Mouse (Mus musculus) stomach, postnatal 0 days (tissue): ENCODE measurements around the gene Tardbp. TPM values are rescaled to one million over a fixed set of nuclear protein-coding genes. Genes with fewer than 3 reads are reported as not detected.

Source experiments
- ATAC-seq: fragments of 200-750 bp; cut with Nextera tagmentation; 2 replicates; pipeline ENCODE4 v1.8.0; 2017; ENCODE audit not compliant: low FRiP score, low TSS enrichment
- DNase-seq: peaks from one replicate; pipeline ENCODE4 v3.0.0-alpha.2; 2016; ENCODE audit warnings: low spot score
- H3K27ac ChIP-seq: fragments of 300-500 bp; sonication (generic); replicated peaks from 2 replicates; pipeline ENCODE4 v1.5.1; 2014; ENCODE audit warnings: mild to moderate bottlenecking, control low read depth
- H3K27me3 ChIP-seq: fragments of 300-500 bp; sonication (generic); 2 replicates; pipeline ENCODE4 v1.6.1; 2014; ENCODE audit warnings: low read length; ENCODE audit not compliant: control insufficient read depth, insufficient read depth
- H3K36me3 ChIP-seq: fragments of 300-500 bp; sonication (generic); 2 replicates; pipeline ENCODE4 v1.6.1; 2014; ENCODE audit warnings: low read length, mixed read lengths; ENCODE audit not compliant: control insufficient read depth, insufficient read depth
- H3K4me1 ChIP-seq: fragments of 300-500 bp; sonication (generic); replicated peaks from 2 replicates; pipeline ENCODE4 v1.6.1; 2014; ENCODE audit warnings: antibody characterized with exemption; ENCODE audit not compliant: control insufficient read depth, insufficient read depth
- H3K4me2 ChIP-seq: fragments of 300-500 bp; sonication (generic); replicated peaks from 2 replicates; pipeline ENCODE4 v1.6.1; 2014; ENCODE audit warnings: low read depth, mild to moderate bottlenecking, control low read depth, moderate library complexity
- H3K4me3 ChIP-seq: fragments of 300-500 bp; sonication (generic); 2 replicates; pipeline ENCODE4 v1.5.1; 2014; ENCODE audit warnings: low read depth, low read length, control low read depth
- H3K9ac ChIP-seq: fragments of 300-500 bp; sonication (generic); 2 replicates; pipeline ENCODE4 v1.6.1; 2014; ENCODE audit warnings: mild to moderate bottlenecking, low read length, control low read depth, mixed read lengths
- H3K9me3 ChIP-seq: fragments of 300-500 bp; sonication (generic); 2 replicates; pipeline ENCODE4 v1.6.1; 2016; ENCODE audit warnings: low read length; ENCODE audit not compliant: control insufficient read depth
- CTCF ChIP-seq: IDR thresholded peaks from 2 replicates; pipeline ENCODE4 v1.5.1; 2016; ENCODE audit warnings: antibody characterized with exemption, low read depth, mild to moderate bottlenecking, moderate library complexity
- EP300 ChIP-seq: optimal IDR thresholded peaks from 2 replicates; pipeline ENCODE3; 2016; ENCODE audit warnings: antibody characterized with exemption
- WGBS: fragments of 180-500 bp; shearing (Covaris S2); extraction: QIAGEN DNeasy Blood & Tissue Kit; methylation state at CpG from one replicate; pipeline ENCODE4 v1.1.7; 2014; 5-methylcytosine and 5-hydroxymethylcytosine counted together
- polyA plus RNA-seq: library from polyadenylated mRNA; unstranded; fragments of >200 nt; fragmentation: Nextera tagmentation; extraction: Ambion mirVana; gene quantifications from 2 replicates; pipeline ENCODE4 v1.2.1, GENCODE M21; 2015

Gene Tardbp
- polyA plus RNA-seq: 99.8 and 106 TPM in 2 replicates

DNA sequence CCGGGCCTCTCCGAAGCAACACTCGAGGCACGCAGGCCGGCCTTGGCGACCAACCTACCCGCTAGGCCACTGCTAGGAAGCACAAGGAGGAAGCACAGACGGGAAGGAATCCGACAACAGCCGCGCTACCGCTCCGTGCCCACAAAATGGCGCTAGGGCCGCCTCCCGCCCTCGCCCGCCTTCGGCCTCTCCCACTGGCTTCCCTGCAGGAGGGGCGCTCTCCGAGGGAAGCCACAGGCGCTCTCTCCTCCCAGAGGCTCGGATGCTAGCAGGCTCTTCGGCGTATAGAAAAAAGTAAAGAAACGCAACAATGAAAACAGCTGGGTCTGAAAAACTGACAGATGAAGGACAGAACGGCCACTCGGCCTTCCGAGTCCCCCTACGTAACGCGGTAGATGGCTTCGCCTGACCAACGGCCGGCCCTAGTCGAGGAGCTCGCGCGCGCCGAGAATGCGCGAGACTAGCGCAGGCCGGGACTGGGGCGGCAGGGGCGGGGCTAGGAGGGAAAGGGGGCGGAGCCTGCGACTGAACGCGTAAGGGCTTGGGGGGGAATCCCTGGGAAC is at the start of gene Tardbp:
Gene Tardbp, minus strand, starts transcription at position 397 of the 563 bp plus-strand sequence.
- TF ChIP-seq EP300: peak; percentile 94
- TF ChIP-seq CTCF: peak; percentile 32; the same call in 1 of the 2 replicates
- H3K27ac ChIP-seq: peak within 1 kb of the TSS; percentile 99
- peak; percentile 97 for ATAC-seq
- peak; percentile 96 for DNase-seq
- H3K9me3 ChIP-seq: no peaks in the 10 kb centered on the region
- H3K4me1 ChIP-seq: no peaks in the 10 kb centered on the region
- H3K4me2 ChIP-seq: peak within 1 kb of the TSS; percentile 67
- peaks cover 11% of the 10 kb centered on the region for H3K36me3 ChIP-seq
- peak within 1 kb of the TSS; percentile 99 for H3K9ac ChIP-seq
- WGBS: under 1% methylated on average over 51 of the region's 51 CpGs
- no peaks in the 10 kb centered on the region for H3K27me3 ChIP-seq
- peak within 1 kb of the TSS; percentile 97 for H3K4me3 ChIP-seq

DNA sequence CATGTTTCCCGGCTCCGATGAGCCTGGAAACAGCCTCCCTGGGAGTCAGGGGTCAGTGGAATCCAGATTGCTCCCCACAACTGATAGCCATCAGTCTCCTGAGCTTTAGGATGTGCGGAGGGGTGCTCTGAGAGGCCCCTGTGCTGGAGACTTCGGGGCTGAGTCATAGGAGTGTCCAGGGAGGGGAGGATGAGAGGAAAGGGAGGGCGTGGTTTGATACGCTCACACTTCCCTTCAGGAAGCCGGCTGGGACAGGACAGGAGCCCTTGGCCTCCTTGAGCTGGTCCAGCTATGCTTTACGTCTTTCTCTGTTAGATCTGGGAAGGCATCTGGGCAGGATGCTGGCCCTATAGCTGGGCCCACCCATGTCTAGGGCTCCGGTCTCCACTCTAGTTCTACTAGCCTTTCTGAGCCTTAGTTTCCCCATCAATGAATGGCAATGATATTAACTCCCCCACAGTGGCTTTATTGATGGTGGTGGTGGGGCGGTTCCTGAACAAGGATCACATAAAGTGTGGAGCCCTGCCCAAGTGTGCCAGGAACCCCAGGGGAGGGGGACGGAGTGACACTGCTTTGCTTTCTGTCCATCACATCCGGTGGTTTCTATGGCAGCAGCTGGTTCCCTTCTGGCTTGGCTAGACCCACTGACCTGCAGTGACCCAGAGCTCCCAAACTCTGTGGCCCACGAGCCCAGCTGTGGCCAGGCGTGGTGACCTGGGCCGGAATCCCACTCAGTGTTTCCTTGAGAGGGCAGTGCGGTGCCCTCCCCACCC is 49.6 kb upstream of the Tardbp start:
- Histone ChIP-seq H3K4me2 (0 out of 2 replicates have a peak overlapping the region, but pooled peaks have one; percentile 8), H3K4me3 (no peak overlapping the region), H3K9me3 (no peaks in the 10 kb centered on the region), H3K9ac (no peak overlapping the region), H3K27ac (peak overlapping the region; percentile 35; the same call in 1 of the 2 replicates), H3K4me1 (peaks cover 2% of the 10 kb centered on the region; the same call in 1 of the 2 replicates), H3K27me3 (no peaks in the 10 kb centered on the region), H3K36me3 (no peaks in the 10 kb centered on the region)
- ATAC-seq (peak; percentile 47; the same call in 1 of the 2 replicates), DNase-seq (no peak)
- WGBS: 45% methylated on average over 16 of the region's 16 CpGs
- no peak for TF ChIP-seq EP300
- TF ChIP-seq CTCF: no peak

DNA sequence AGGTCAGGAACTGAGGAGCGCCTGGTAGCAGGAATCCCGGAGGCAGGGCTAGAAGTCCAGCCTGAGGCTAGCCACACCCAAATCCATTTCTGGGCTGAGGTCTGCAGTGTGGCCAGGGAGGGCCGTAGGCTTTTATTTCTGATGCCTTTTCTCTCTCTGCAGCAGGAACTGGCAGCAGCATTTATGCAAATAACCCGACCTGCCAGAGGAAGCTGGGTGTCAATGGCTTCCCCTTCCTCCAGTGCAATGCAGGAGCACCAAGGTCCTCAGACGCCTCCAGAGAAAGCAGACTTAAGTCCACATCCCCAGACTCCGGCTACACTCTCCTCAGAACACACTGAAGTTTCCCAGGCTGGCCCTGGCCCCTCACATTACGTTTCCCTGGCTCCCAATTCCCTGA is 48.2 kb upstream of the Tardbp start:
- 42% methylated on average over 7 of the region's 7 CpGs for WGBS
- no peak overlapping the region for H3K9ac ChIP-seq

DNA sequence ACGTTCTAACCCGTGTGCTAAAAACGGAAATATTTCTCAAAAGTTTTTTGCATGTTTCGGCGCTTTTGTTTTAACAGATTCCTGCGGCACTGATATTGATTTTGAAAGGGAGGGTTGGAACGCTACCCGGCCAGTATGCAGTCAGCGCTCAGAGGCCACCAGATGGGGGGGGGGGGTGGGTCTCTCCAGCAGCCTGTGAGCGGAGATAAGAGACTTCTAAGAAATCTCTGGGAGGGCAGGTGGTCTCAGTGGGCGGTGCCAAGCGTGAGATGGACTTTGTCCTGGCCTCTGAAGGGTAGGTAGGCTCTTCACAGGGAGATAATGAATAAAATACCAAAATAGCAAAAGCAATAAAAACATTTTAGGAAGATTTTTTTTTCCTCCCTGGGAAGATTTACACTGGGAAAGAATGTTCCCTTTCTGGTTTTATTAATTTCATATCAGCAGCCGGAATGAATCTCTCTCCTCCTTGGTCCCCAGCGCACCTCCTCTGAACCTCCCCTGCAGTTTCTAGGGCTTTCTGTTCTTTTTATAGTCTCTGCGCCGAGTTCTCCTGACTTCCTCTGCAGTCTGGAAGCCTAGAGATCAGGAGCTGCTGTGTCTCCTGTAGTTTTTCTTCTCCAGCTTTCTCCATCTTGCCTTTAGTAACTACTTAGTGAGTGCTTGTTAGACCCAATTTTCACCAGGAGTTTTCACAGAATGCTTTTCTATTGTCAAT is 44.6 kb upstream of the Tardbp start:
- no peak overlapping the region for H3K27ac ChIP-seq
- H3K27me3 ChIP-seq: no peaks in the 10 kb centered on the region
- no peak overlapping the region for H3K9ac ChIP-seq
- ATAC-seq (no peak), DNase-seq (no peak)
- peaks cover 2% of the 10 kb centered on the region; the same call in 1 of the 2 replicates for H3K4me1 ChIP-seq
- no peaks in the 10 kb centered on the region for H3K9me3 ChIP-seq
- no peaks in the 10 kb centered on the region for H3K36me3 ChIP-seq
- 0 out of 2 replicates have a peak overlapping the region, but pooled peaks have one; percentile 17 for H3K4me2 ChIP-seq
- 25% methylated on average over 16 of the region's 16 CpGs for WGBS
- no peak for TF ChIP-seq EP300
- TF ChIP-seq CTCF: no peak
- H3K4me3 ChIP-seq: no peak overlapping the region

More for the DNA sequence above, 48.2 kb upstream of the Tardbp start:
- Histone ChIP-seq H3K36me3 (no peaks in the 10 kb centered on the region), H3K27ac (no peak overlapping the region), H3K27me3 (no peaks in the 10 kb centered on the region), H3K4me3 (no peak overlapping the region), H3K4me2 (no peak overlapping the region), H3K4me1 (peaks cover 2% of the 10 kb centered on the region; the same call in 1 of the 2 replicates), H3K9me3 (no peaks in the 10 kb centered on the region)
- ATAC-seq (no peak), DNase-seq (no peak)
- TF ChIP-seq EP300: no peak
- no peak for TF ChIP-seq CTCF

DNA sequence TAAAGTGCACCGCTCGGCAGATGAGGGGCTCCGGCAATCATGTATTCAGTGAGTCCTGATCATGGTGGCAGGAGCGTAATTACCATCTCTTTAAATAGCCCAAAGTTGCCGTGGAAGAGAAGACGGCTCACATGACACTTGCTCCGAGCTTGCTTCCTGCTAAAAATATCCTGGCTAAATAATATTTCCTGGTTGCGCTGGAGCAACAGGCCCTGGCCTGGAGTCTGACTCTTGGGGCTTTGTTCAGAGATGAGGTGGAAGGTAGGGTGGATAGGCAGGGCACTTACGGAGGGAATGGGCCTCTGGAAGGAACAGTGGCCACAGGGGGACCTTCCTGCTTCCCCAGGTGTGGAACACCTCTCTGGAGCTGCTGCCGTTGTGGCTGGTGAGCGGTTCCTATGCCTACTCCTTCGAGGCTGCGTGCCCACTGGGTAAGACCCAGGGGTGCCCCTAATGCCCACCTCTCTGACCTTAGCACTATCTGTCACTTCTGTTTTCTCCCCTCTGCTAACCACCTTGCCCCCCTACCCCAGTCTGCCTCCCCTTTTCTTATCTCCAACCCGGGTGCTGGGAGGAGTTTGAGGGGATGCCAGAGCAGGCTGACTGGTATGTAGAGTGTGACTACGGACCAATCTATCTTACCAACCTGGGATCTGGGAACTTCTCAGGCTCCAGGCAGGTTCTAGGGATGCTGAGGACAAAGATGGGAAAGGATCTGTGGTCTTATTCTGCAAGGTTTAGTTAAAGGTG is 40.4 kb upstream of the Tardbp start:
- H3K36me3 ChIP-seq: no peaks in the 10 kb centered on the region
- no peaks in the 10 kb centered on the region for H3K27me3 ChIP-seq
- H3K27ac ChIP-seq: no peak overlapping the region
- no peak for DNase-seq
- WGBS: 81% methylated on average over 15 of the region's 15 CpGs
- ATAC-seq: no peak
- no peak overlapping the region for H3K9ac ChIP-seq
- no peaks in the 10 kb centered on the region for H3K9me3 ChIP-seq
- H3K4me2 ChIP-seq: no peak overlapping the region
- H3K4me1 ChIP-seq: no peaks in the 10 kb centered on the region
- no peak overlapping the region for H3K4me3 ChIP-seq
- TF ChIP-seq CTCF (no peak), EP300 (no peak)
